Mouse (Mus musculus) MEL (cell line): ENCODE data around the gene Dnajb11. TPM values are rescaled to one million over a fixed set of nuclear protein-coding genes. Genes with fewer than 3 reads are reported as not detected.
A peak's percentile ranks its signal among the peaks of the same experiment; 100 is the strongest.

Experiments
- DNase-seq: peaks from one replicate; pipeline ENCODE4 v3.0.0; 2011; ENCODE audit warnings: low read depth, low spot score
- H3K27ac ChIP-seq: 2 replicates; pipeline ENCODE4 v1.5.1; 2012; ENCODE audit warnings: low read depth, mild to moderate bottlenecking, control low read depth, low read length, moderate library complexity; ENCODE audit not compliant: control insufficient read depth
- H3K27me3 ChIP-seq, 2 experiments: fragments of 150-350 bp in 1 of 2; sonication (generic) in 1 of 2; 2 replicates each; pipeline ENCODE4 v1.6.1; 2012; ENCODE audit warnings: low read length in 2 of 2, mild to moderate bottlenecking in 2 of 2, improper control_type of control experiment in 1 of 2, moderate library complexity in 1 of 2; ENCODE audit not compliant: insufficient read depth in 2 of 2, control insufficient read depth in 1 of 2
- H3K36me3 ChIP-seq, 2 experiments: 2 replicates each; pipeline ENCODE4 v1.6.1; 2012 to 2014; ENCODE audit warnings: low read length in 2 of 2, improper control_type of control experiment in 1 of 2, inconsistent platforms in 1 of 2, mild to moderate bottlenecking in 1 of 2; ENCODE audit not compliant: insufficient read depth in 2 of 2, control insufficient read depth in 1 of 2
- H3K4me1 ChIP-seq, 2 experiments: fragments of 150-350 bp in 1 of 2; sonication (generic) in 1 of 2; 2 replicates each; pipeline ENCODE4 v1.6.1; 2012; ENCODE audit warnings: low read length in 2 of 2, improper control_type of control experiment in 1 of 2, mild to moderate bottlenecking in 1 of 2; ENCODE audit not compliant: insufficient read depth in 2 of 2, control insufficient read depth in 1 of 2
- H3K4me3 ChIP-seq, 2 experiments: fragments of 150-350 bp in 1 of 2; sonication (generic) in 1 of 2; 2 replicates each; pipeline ENCODE4 v1.5.1; 2012; ENCODE audit warnings: low read depth in 2 of 2, low read length in 2 of 2, mild to moderate bottlenecking in 2 of 2, moderate library complexity in 2 of 2, control low read depth in 1 of 2, improper control_type of control experiment in 1 of 2; ENCODE audit not compliant: control insufficient read depth in 1 of 2, insufficient read depth in 1 of 2
- H3K79me2 ChIP-seq: 2 replicates; pipeline ENCODE4 v1.6.1; 2012; ENCODE audit warnings: mild to moderate bottlenecking, low read length, moderate library complexity; ENCODE audit not compliant: control insufficient read depth, poor library complexity, insufficient read depth
- H3K9ac ChIP-seq: 2 replicates; pipeline ENCODE4 v1.6.1; 2012; ENCODE audit warnings: low read depth, mild to moderate bottlenecking, control low read depth, low read length, moderate library complexity; ENCODE audit not compliant: control insufficient read depth, poor library complexity, severe bottlenecking
- H3K9me3 ChIP-seq: fragments of 150-350 bp; sonication (generic); replicated peaks from 2 replicates; pipeline ENCODE4 v1.6.1; 2012; ENCODE audit warnings: mild to moderate bottlenecking, low read length, improper control_type of control experiment, moderate library complexity; ENCODE audit not compliant: insufficient read depth
- CTCF ChIP-seq, 3 experiments: IDR thresholded peaks in 2 of 3; conservative IDR thresholded peaks in 1 of 3; 2 replicates each; pipeline ENCODE4 v1.5.1; 2011 to 2012; ENCODE audit warnings: low read length in 3 of 3, low read depth in 2 of 3, mild to moderate bottlenecking in 2 of 3, improper control_type of control experiment in 1 of 3, inconsistent platforms in 1 of 3, mixed read lengths in 1 of 3, moderate library complexity in 1 of 3; ENCODE audit not compliant: control insufficient read depth in 1 of 3, insufficient read depth in 1 of 3, poor library complexity in 1 of 3, severe bottlenecking in 1 of 3
- E2F4 ChIP-seq: IDR thresholded peaks from 2 replicates; pipeline ENCODE4 v1.6.1; 2011; ENCODE audit warnings: low read depth, low read length, improper control_type of control experiment, borderline replicate concordance
- ELF1 ChIP-seq: IDR thresholded peaks from 2 replicates; pipeline ENCODE4 v1.6.1; 2014; ENCODE audit warnings: low read depth, mild to moderate bottlenecking, inconsistent platforms, low read length, improper control_type of control experiment, moderate library complexity
- GATA1 ChIP-seq: IDR thresholded peaks from 2 replicates; pipeline ENCODE4 v1.6.1; 2011; ENCODE audit warnings: low read depth, low read length, improper control_type of control experiment
- JUND ChIP-seq: IDR thresholded peaks from 2 replicates; pipeline ENCODE4 v1.6.1; 2011; ENCODE audit warnings: low read depth, mild to moderate bottlenecking, improper control_type of control experiment, low read length
- MAX ChIP-seq: IDR thresholded peaks from 2 replicates; pipeline ENCODE4 v1.6.1; 2011; ENCODE audit warnings: low read length, improper control_type of control experiment
- MAZ ChIP-seq: IDR thresholded peaks from 2 replicates; pipeline ENCODE4 v1.6.1; 2012; ENCODE audit warnings: low read depth, mild to moderate bottlenecking, inconsistent platforms, low read length, improper control_type of control experiment
- MXI1 ChIP-seq: IDR thresholded peaks from 2 replicates; pipeline ENCODE4 v1.6.1; 2011; ENCODE audit warnings: mild to moderate bottlenecking, low read depth, low read length, improper control_type of control experiment
- NELFE ChIP-seq: IDR thresholded peaks from 2 replicates; pipeline ENCODE4 v1.6.1; 2011; ENCODE audit warnings: low read depth, low read length, improper control_type of control experiment
- NRF1 ChIP-seq: IDR thresholded peaks from 2 replicates; pipeline ENCODE4 v1.6.1; 2014; ENCODE audit warnings: low read depth, mild to moderate bottlenecking, inconsistent platforms, low read length, improper control_type of control experiment, moderate library complexity; ENCODE audit not compliant: poor library complexity, insufficient read depth, severe bottlenecking
- POLR2AphosphoS5 ChIP-seq: IDR thresholded peaks from 2 replicates; pipeline ENCODE4 v1.6.1; 2012; ENCODE audit warnings: low read depth, borderline replicate concordance, mild to moderate bottlenecking, inconsistent platforms, low read length, moderate library complexity, mixed read lengths
- RAD21 ChIP-seq: IDR thresholded peaks from 2 replicates; pipeline ENCODE4 v1.6.1; 2011; ENCODE audit warnings: mild to moderate bottlenecking, low read depth, low read length, improper control_type of control experiment
- RCOR1 ChIP-seq: IDR thresholded peaks from 2 replicates; pipeline ENCODE4 v1.6.1; 2012; ENCODE audit warnings: low read depth, mild to moderate bottlenecking, inconsistent platforms, low read length, improper control_type of control experiment
- SIN3A ChIP-seq: IDR thresholded peaks from 2 replicates; pipeline ENCODE4 v1.6.1; 2012; ENCODE audit warnings: low read length, improper control_type of control experiment, inconsistent platforms
- SMC3 ChIP-seq: IDR thresholded peaks from 2 replicates; pipeline ENCODE4 v1.6.1; 2011; ENCODE audit warnings: low read depth, low read length, improper control_type of control experiment
- TAL1 ChIP-seq: IDR thresholded peaks from 2 replicates; pipeline ENCODE4 v1.6.1; 2012; ENCODE audit warnings: mild to moderate bottlenecking, inconsistent platforms, low read length, moderate library complexity, mixed read lengths
- TBP ChIP-seq: IDR thresholded peaks from 2 replicates; pipeline ENCODE4 v1.8.0; 2011; ENCODE audit warnings: low read depth, low read length, improper control_type of control experiment
- TCF12 ChIP-seq: IDR thresholded peaks from 2 replicates; pipeline ENCODE4 v1.6.1; 2014; ENCODE audit warnings: low read depth, mild to moderate bottlenecking, inconsistent platforms, low read length, improper control_type of control experiment, moderate library complexity
- UBTF ChIP-seq: IDR thresholded peaks from 2 replicates; pipeline ENCODE4 v1.6.1; 2012; ENCODE audit warnings: low read depth, mild to moderate bottlenecking, inconsistent platforms, low read length, improper control_type of control experiment, moderate library complexity, borderline replicate concordance; ENCODE audit not compliant: insufficient read depth
- USF1 ChIP-seq: IDR thresholded peaks from 2 replicates; pipeline ENCODE4 v1.6.1; 2014; ENCODE audit warnings: low read depth, mild to moderate bottlenecking, inconsistent platforms, low read length, improper control_type of control experiment, moderate library complexity
- USF2 ChIP-seq, 2 experiments: IDR thresholded peaks; 2 replicates each; pipeline ENCODE4 v1.6.1; 2011 to 2012; ENCODE audit warnings: improper control_type of control experiment in 2 of 2, low read length in 2 of 2, borderline replicate concordance in 1 of 2, inconsistent platforms in 1 of 2, low read depth in 1 of 2, mild to moderate bottlenecking in 1 of 2; ENCODE audit not compliant: insufficient read depth in 1 of 2
- ZC3H11A ChIP-seq: IDR thresholded peaks from 2 replicates; pipeline ENCODE4 v1.6.1; 2012; ENCODE audit warnings: low read depth, mild to moderate bottlenecking, inconsistent platforms, low read length, improper control_type of control experiment
- polyA plus RNA-seq, 2 experiments: library from polyadenylated mRNA; stranded (reverse) in 1 of 2; unstranded in 1 of 2; fragments of >175 nt in 1 of 2; fragments of >200 nt in 1 of 2; gene quantifications; 2 replicates each; pipeline versions ENCODE4 v1.2.1 to v1.2.4; 2012; ENCODE audit warnings: low replicate concordance in 2 of 2, low read depth in 1 of 2; ENCODE audit not compliant: insufficient read length in 2 of 2, insufficient read depth in 1 of 2, missing spikeins in 1 of 2
- total RNA-seq: library from RNA; depleted of rRNA; stranded (reverse); fragments of 300-350 nt; gene quantifications from 2 replicates; pipeline ENCODE4 v1.2.3, GENCODE M21; 2012

Gene Dnajb11
- total and polyA plus RNA-seq, 3 experiments, result 90.2 to 147 (median 139) TPM

GRCm38 (mm10) chr16:22873369-22873768, 15.7 kb downstream of the Dnajb11 start:
- Histone ChIP-seq H3K36me3 (peaks cover 0 to 9% of the 10 kb centered on the region in 2 experiments; a peak in 3 of 4 replicates), H3K27me3 (no peaks in the 10 kb centered on the region), H3K4me1 (no peaks in the 10 kb centered on the region), H3K27ac (no peak overlapping the region), H3K9ac (no peak overlapping the region), H3K9me3 (no peaks in the 10 kb centered on the region), H3K79me2 (no peaks in the 10 kb centered on the region), H3K4me3 (no peak overlapping the region)
- no peak for DNase-seq
- no peak for TF ChIP-seq NELFE

DNA sequence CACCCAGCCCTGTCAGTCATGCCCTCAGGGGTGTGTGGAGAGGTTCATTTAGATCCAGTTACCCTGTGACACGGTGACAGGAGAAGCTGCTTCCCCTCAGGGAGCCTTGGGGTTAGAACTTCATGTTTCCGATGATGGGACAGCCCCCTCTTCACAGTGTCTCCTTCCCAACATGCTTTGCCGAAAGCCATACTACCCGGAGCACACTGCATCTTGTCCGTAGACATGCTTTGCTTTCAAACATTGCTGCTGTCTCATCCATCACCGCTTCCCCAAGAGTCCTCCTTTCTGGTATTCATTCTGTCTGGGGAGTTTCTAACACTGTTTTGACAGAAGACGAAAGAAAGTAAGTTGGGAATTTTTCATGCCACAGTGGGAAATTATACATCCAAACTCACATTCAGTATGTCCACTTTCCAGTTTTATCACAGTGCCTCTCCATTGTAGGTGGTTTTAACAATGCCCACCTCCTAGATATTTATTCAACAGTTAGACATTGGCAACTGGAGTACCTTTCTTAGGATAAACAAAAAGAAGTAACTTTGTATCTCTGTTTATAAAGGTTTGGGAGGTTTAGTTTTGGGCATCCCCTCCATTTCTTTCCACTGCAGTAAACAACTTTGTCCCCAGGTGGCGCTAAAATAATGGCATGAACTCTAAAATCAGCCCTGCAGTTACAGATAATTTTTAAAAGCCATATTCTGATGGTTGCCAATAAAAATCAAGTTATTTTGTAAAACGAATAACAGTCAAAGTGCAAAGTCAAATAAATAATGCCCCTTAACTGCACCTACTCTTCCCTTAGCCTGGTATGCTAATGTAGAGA, 18.8 kb downstream of the Dnajb11 start:
- TF ChIP-seq SIN3A (no peak), MAZ (no peak), TCF12 (no peak), ELF1 (no peak), SMC3 (peak; percentile 94), TBP (no peak), USF1 (no peak), MAX (no peak), UBTF (no peak), GATA1 (no peak; the same call in 1 of the 2 replicates), JUND (no peak), CTCF (IDR thresholded peaks at IDR 0.05 in 2 of 3, conservative IDR thresholded peaks at IDR 0.05 in 1 of 3; ENCODE audit: control insufficient read depth in 1 of 3, insufficient read depth in 1 of 3, low read depth in 2 of 3, low read length in 3 of 3, poor library complexity in 1 of 3, severe bottlenecking in 1 of 3) (peak; percentile 37 to 86 (median 56)), E2F4 (no peak), POLR2AphosphoS5 (no peak), MXI1 (no peak), RAD21 (peak; percentile 88), NRF1 (no peak), ZC3H11A (peak; percentile 81), TAL1 (no peak), RCOR1 (no peak), USF2 (IDR thresholded peaks at IDR 0.05; ENCODE audit: borderline replicate concordance in 1 of 2, insufficient read depth in 1 of 2, low read depth in 1 of 2, low read length in 2 of 2) (no peak)
- no peak overlapping the region for H3K4me3 ChIP-seq
- peaks cover 0 to 12% of the 10 kb centered on the region in 2 experiments; a peak in 2 of 4 replicates for H3K36me3 ChIP-seq
- peaks cover 10 to 16% of the 10 kb centered on the region in 2 experiments; a peak in 3 of 4 replicates for H3K4me1 ChIP-seq
- no peaks in the 10 kb centered on the region for H3K27me3 ChIP-seq
- H3K79me2 ChIP-seq, result no peaks in the 10 kb centered on the region
- no peaks in the 10 kb centered on the region for H3K9me3 ChIP-seq
- DNase-seq, result peak; percentile 57
- H3K27ac ChIP-seq, result no peak overlapping the region
- no peak overlapping the region for H3K9ac ChIP-seq
